10 mouse cellular contexts compared by ENCODE assay signal in genomic region chr8:11498786-11499485, GRCm38 (mm10). TPM values are rescaled to one million over a fixed set of nuclear protein-coding genes. Genes with fewer than 3 reads are reported as not detected.
DNase-seq lines count a peak whose midpoint lies in the region; ATAC-seq and TF ChIP-seq lines count a peak whose summit lies in the region.
"Had no signal": no experiment of that assay in that cellular context is flagged by ENCODE, and none has a peak within 500 bp of the region (broad histone marks: within the 10 kb centered on the region; RNA-seq: fewer than 3 reads in every experiment).

No protein-coding gene starts in this region.

- no peak for TF ChIP-seq POLR2A in embryonic fibroblast, embryonic 13.5 days (IDR thresholded peaks at IDR 0.05; ENCODE audit: low read depth, low read length)

- H3K27ac ChIP-seq in limb, embryonic 12.5 days = no peak overlapping the region
- H3K27ac ChIP-seq in limb, embryonic 10.5 days = no peak overlapping the region
- H3K27ac ChIP-seq in embryonic fibroblast, embryonic 13.5 days (ENCODE audit: insufficient read depth, low read length) = no peak overlapping the region
- no peak overlapping the region for H3K27ac ChIP-seq in liver, embryonic 15.5 days (replicated peaks)
- H3K27ac ChIP-seq: layer of hippocampus, adult 2 months had no signal

- DNase-seq in limb, embryonic 10.5 days (ENCODE audit: low spot score) = no peak
- DNase-seq in thymus, postnatal 0 days (ENCODE audit: low spot score) = peak; percentile 63
- DNase-seq in cerebellum, adult 8-10 months = no peak
- DNase-seq in urinary bladder, postnatal 25 days (ENCODE audit: low spot score) = no peak
- DNase-seq: gastrocnemius, postnatal 36 days had no signal

- peaks cover 14% of the 10 kb centered on the region for H3K4me1 ChIP-seq in limb, embryonic 12.5 days (replicated peaks)
- H3K4me1 ChIP-seq in limb, embryonic 10.5 days = peaks cover 14% of the 10 kb centered on the region
- no peaks in the 10 kb centered on the region for H3K4me1 ChIP-seq in embryonic fibroblast, embryonic 13.5 days (ENCODE audit: control insufficient read depth, insufficient read depth, low read length)
- peaks cover 23% of the 10 kb centered on the region for H3K4me1 ChIP-seq in liver, embryonic 15.5 days (replicated peaks)

- no peak overlapping the region for H3K9ac ChIP-seq in limb, embryonic 12.5 days (replicated peaks)
- no peak overlapping the region for H3K9ac ChIP-seq in liver, embryonic 15.5 days

- H3K4me2 ChIP-seq in limb, embryonic 12.5 days = peak overlapping the region; percentile 76
- H3K4me2 ChIP-seq in liver, embryonic 15.5 days = peak overlapping the region; percentile 81

- peaks cover 5% of the 10 kb centered on the region for H3K27me3 ChIP-seq in limb, embryonic 12.5 days
- H3K27me3 ChIP-seq in limb, embryonic 10.5 days (ENCODE audit: low read depth, poor library complexity, severe bottlenecking) = 0 out of 2 replicates have a peak, but pooled peaks cover 5% of the 10 kb centered on the region
- H3K27me3 ChIP-seq in liver, embryonic 15.5 days = peaks cover 14% of the 10 kb centered on the region; the same call in 1 of the 2 replicates

- TF ChIP-seq CTCF in embryonic fibroblast, embryonic 13.5 days (IDR thresholded peaks at IDR 0.05; ENCODE audit: borderline replicate concordance, insufficient read depth, low read length) = no peak

- ATAC-seq in limb, embryonic 12.5 days (ENCODE audit: insufficient number of reproducible peaks, insufficient read depth, low FRiP score, low TSS enrichment, low read depth) = no peak
- no peak for ATAC-seq in liver, embryonic 15.5 days (ENCODE audit: insufficient read depth)

- no peak overlapping the region for H3K4me3 ChIP-seq in limb, embryonic 12.5 days (replicated peaks)
- H3K4me3 ChIP-seq in limb, embryonic 10.5 days = no peak overlapping the region
- H3K4me3 ChIP-seq in embryonic fibroblast, embryonic 13.5 days (ENCODE audit: insufficient read depth, low read length) = peak overlapping the region; percentile 82
- H3K4me3 ChIP-seq in liver, embryonic 15.5 days (replicated peaks) = peak overlapping the region; percentile 99

- peaks cover 29% of the 10 kb centered on the region for H3K36me3 ChIP-seq in limb, embryonic 12.5 days
- peaks cover 39% of the 10 kb centered on the region for H3K36me3 ChIP-seq in limb, embryonic 10.5 days
- H3K36me3 ChIP-seq in liver, embryonic 15.5 days (replicated peaks) = peaks cover 18% of the 10 kb centered on the region

- 84% methylated on average over 4 of the region's 4 CpGs for WGBS in limb, embryonic 12.5 days
- 90% methylated on average over 4 of the region's 4 CpGs for WGBS in limb, embryonic 10.5 days
- WGBS in liver, embryonic 15.5 days (ENCODE audit: insufficient replicate concordance) = 56% methylated on average over 4 of the region's 4 CpGs

- no peaks in the 10 kb centered on the region for H3K9me3 ChIP-seq in limb, embryonic 12.5 days
- H3K9me3 ChIP-seq in limb, embryonic 10.5 days (replicated peaks) = no peaks in the 10 kb centered on the region
- no peaks in the 10 kb centered on the region for H3K9me3 ChIP-seq in liver, embryonic 15.5 days (replicated peaks)

RNA-seq across cellular contexts. Expression of gene Naxd, which starts 1.6 kb away (rescaled TPM):
- 116 and 121 TPM in 2 replicates for polyA plus RNA-seq in limb, embryonic 12.5 days (2016; fragmentation: Nextera tagmentation; extraction: Ambion mirVana)
- 105 and 116 TPM in 2 replicates for polyA plus RNA-seq in limb, embryonic 10.5 days (2016; fragmentation: Nextera tagmentation; extraction: Ambion mirVana)
- 54.2 and 55.9 TPM in 2 replicates for polyA plus RNA-seq in embryonic fibroblast, embryonic 13.5 days (2011; ENCODE audit: insufficient read length, low read depth, missing spikeins)
- 37.1 and 40.1 TPM in 2 replicates for polyA plus RNA-seq in liver, embryonic 15.5 days (2015; fragmentation: Nextera tagmentation; extraction: Ambion mirVana)
- 143 and 161 TPM in 2 replicates for polyA plus RNA-seq in thymus, postnatal 0 days (2015; fragmentation: Nextera tagmentation; extraction: Ambion mirVana)

RNA-seq across cellular contexts. Expression of gene Rab20, which starts 20.4 kb away (rescaled TPM):
- polyA plus RNA-seq in limb, embryonic 12.5 days (2016; fragmentation: Nextera tagmentation; extraction: Ambion mirVana) = 0.81 and 0.93 TPM in 2 replicates
- 0.99 and 1.9 TPM in 2 replicates for polyA plus RNA-seq in limb, embryonic 10.5 days (2016; fragmentation: Nextera tagmentation; extraction: Ambion mirVana)
- polyA plus RNA-seq in embryonic fibroblast, embryonic 13.5 days (2011; ENCODE audit: insufficient read length, low read depth, missing spikeins) = 2.4 and 3.2 TPM in 2 replicates
- polyA plus RNA-seq in liver, embryonic 15.5 days (2015; fragmentation: Nextera tagmentation; extraction: Ambion mirVana) = 5.8 and 6.9 TPM in 2 replicates
- 6.2 and 8.0 TPM in 2 replicates for polyA plus RNA-seq in thymus, postnatal 0 days (2015; fragmentation: Nextera tagmentation; extraction: Ambion mirVana)
- polyA plus RNA-seq: neural tube, embryonic 14.5 days had no signal

RNA-seq across cellular contexts. Expression of gene Cars2, which starts 51.6 kb away (rescaled TPM):
- polyA plus RNA-seq in limb, embryonic 12.5 days (2016; fragmentation: Nextera tagmentation; extraction: Ambion mirVana) = 20.6 and 21.6 TPM in 2 replicates
- polyA plus RNA-seq in limb, embryonic 10.5 days (2016; fragmentation: Nextera tagmentation; extraction: Ambion mirVana) = 18.4 and 20.1 TPM in 2 replicates
- polyA plus RNA-seq in embryonic fibroblast, embryonic 13.5 days (2011; ENCODE audit: insufficient read length, low read depth, missing spikeins) = 18.4 and 21.7 TPM in 2 replicates
- polyA plus RNA-seq in liver, embryonic 15.5 days (2015; fragmentation: Nextera tagmentation; extraction: Ambion mirVana) = 12.3 and 15.1 TPM in 2 replicates
- polyA plus RNA-seq in thymus, postnatal 0 days (2015; fragmentation: Nextera tagmentation; extraction: Ambion mirVana) = 27.9 and 29.3 TPM in 2 replicates

RNA-seq across cellular contexts. Expression of gene Ing1, which starts 56.4 kb away (rescaled TPM):
- 46.5 and 50.4 TPM in 2 replicates for polyA plus RNA-seq in limb, embryonic 12.5 days (2016; fragmentation: Nextera tagmentation; extraction: Ambion mirVana)
- 39.7 and 40.8 TPM in 2 replicates for polyA plus RNA-seq in limb, embryonic 10.5 days (2016; fragmentation: Nextera tagmentation; extraction: Ambion mirVana)
- polyA plus RNA-seq in embryonic fibroblast, embryonic 13.5 days (2011; ENCODE audit: insufficient read length, low read depth, missing spikeins) = 38.5 and 44.1 TPM in 2 replicates
- polyA plus RNA-seq in liver, embryonic 15.5 days (2015; fragmentation: Nextera tagmentation; extraction: Ambion mirVana) = 13.5 and 16.7 TPM in 2 replicates
- 85.3 and 87.0 TPM in 2 replicates for polyA plus RNA-seq in thymus, postnatal 0 days (2015; fragmentation: Nextera tagmentation; extraction: Ambion mirVana)

Comparison
In these comparisons a context has a peak if more than half of its experiments do, and no peak if none do; other contexts are left out.
1. H3K4me3 ChIP-seq: peak in embryonic fibroblast, embryonic 13.5 days (single experiment) and liver, embryonic 15.5 days (single experiment); none in limb, embryonic 12.5 days (single experiment) and limb, embryonic 10.5 days (single experiment).